Mouse (Mus musculus) spleen, adult 2 months (tissue): ENCODE measurements at regions not wholly inside any gene's neighbourhood (a gene's known extent, or its start where the extent isn't known, plus 50 kb on each side); places are given as distances from the start of the nearest gene placed in this dataset.

ENCODE experiments used
- DNase-seq, 2 experiments: peaks; one replicate each; pipeline versions ENCODE4 v3.0.0 to v3.0.0-alpha.2; 2012 to 2021; ENCODE audit warnings: low spot score in 2 of 2, low read depth in 1 of 2
- H3K27ac ChIP-seq: fragments of 200-500 bp; 2 replicates; pipeline ENCODE4 v1.5.1; 2012; ENCODE audit warnings: low read length, inconsistent platforms; ENCODE audit not compliant: insufficient read depth
- H3K27me3 ChIP-seq: fragments of 200-500 bp; 2 replicates; pipeline ENCODE4 v1.6.1; 2012; ENCODE audit warnings: mild to moderate bottlenecking, moderate library complexity, low read length, inconsistent platforms; ENCODE audit not compliant: control insufficient read depth, insufficient read depth
- H3K36me3 ChIP-seq: fragments of 200-500 bp; 2 replicates; pipeline ENCODE4 v1.6.1; 2012; ENCODE audit warnings: mild to moderate bottlenecking, low read length, inconsistent platforms; ENCODE audit not compliant: control insufficient read depth, insufficient read depth
- H3K4me1 ChIP-seq: fragments of 200-500 bp; 2 replicates; pipeline ENCODE4 v1.6.1; 2011; ENCODE audit warnings: inconsistent platforms; ENCODE audit not compliant: control insufficient read depth, insufficient read depth, insufficient read length
- H3K4me3 ChIP-seq: fragments of 200-500 bp; 2 replicates; pipeline ENCODE4 v1.5.1; 2011; ENCODE audit warnings: mild to moderate bottlenecking, inconsistent platforms; ENCODE audit not compliant: insufficient read depth, insufficient read length; ENCODE audit errors: extremely low read depth
- CTCF ChIP-seq: fragments of 200-500 bp; IDR thresholded peaks from 2 replicates; pipeline ENCODE4 v1.5.1; 2011; ENCODE audit warnings: mild to moderate bottlenecking, inconsistent platforms; ENCODE audit not compliant: insufficient read depth, insufficient read length, insufficient replicate concordance; ENCODE audit errors: extremely low read depth
- POLR2A ChIP-seq: fragments of 200-500 bp; IDR thresholded peaks from 2 replicates; pipeline ENCODE4 v1.6.1; 2011; ENCODE audit warnings: low read depth, low read length, inconsistent platforms
- WGBS: fragments of 180-500 bp; shearing (Covaris S2); methylation state at CpG from one replicate; pipeline ENCODE4 v1.1.7; 2018; 5-methylcytosine and 5-hydroxymethylcytosine counted together

DNA sequence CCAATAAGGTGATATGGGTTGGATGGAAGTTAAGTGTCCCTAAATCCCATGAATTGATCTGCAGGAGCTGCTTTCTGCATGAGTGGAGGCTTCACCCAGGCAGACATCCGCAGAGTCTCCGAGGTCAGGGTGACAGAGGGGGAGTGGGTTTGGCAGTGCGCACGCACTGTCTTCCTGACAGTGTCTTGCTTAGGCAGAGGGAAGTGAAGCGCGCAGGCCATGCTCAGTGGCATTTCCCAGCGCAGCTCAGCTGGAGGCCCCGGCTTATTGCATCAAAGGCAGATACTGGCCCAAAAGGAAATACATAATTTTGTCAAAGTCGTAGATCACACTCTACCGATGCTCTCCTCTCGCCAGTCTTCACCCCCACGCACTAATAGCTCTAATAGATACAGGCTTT lies 252.7 kb upstream of the Dnajc24 start:
- WGBS, result 83% methylated on average over 12 of the region's 12 CpGs
- DNase-seq, result no peak

DNA sequence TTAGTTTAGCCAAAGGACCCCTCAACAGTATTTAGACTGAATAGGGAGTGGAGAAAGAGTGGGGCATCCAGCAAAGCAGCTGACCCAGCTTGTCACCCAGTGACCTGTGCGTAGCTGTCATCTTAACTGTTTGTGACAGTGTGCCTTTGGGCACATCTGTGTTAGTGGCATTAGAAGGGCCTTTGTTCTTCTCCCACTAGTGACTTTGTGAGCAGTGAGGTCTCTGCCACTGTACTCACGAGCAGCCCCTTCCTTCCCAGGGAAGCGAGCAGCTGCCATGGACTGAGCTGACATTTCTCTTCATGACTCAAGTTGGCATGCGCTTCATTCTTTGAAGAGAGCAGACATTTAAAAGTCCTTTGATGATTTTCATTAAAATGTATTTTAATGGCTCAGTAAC lies 231.0 kb upstream of the Dnajc24 start:
- Histone ChIP-seq H3K4me3 (no peak overlapping the region), H3K4me1 (no peaks in the 10 kb centered on the region), H3K27ac (no peak overlapping the region), H3K36me3 (no peaks in the 10 kb centered on the region), H3K27me3 (no peaks in the 10 kb centered on the region)
- 78% methylated on average over 4 of the region's 4 CpGs for WGBS
- TF ChIP-seq POLR2A (no peak), CTCF (no peak)
- no peak for DNase-seq

More for the DNA sequence above, 252.7 kb upstream of the Dnajc24 start:
- Histone ChIP-seq H3K27ac (no peak overlapping the region), H3K4me3 (no peak overlapping the region), H3K36me3 (no peaks in the 10 kb centered on the region), H3K27me3 (no peaks in the 10 kb centered on the region), H3K4me1 (no peaks in the 10 kb centered on the region)
- TF ChIP-seq CTCF, result no peak
- TF ChIP-seq POLR2A, result no peak

DNA sequence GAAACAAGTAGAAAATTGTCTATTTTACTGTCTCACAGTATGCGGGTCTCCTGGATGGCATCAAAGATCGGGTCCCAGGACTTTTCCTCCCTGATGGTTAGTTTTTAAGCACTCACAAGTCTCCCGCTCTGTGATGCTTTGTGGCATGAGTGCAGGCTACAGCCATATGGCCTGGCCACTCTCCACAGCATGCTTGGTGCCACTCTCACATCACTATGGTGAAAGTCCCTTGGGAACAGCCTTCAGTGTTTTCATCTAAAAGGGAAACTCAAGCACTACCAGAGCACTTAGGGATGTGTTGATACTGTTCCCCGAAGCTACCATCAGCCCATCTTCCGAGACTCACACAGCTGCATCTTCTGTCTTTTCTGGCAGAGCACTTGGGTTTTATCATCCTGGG lies 227.8 kb upstream of the Dnajc24 start:
- 83% methylated on average over 5 of the region's 5 CpGs for WGBS
- no peaks in the 10 kb centered on the region for H3K4me1 ChIP-seq
- DNase-seq, result no peak

DNA sequence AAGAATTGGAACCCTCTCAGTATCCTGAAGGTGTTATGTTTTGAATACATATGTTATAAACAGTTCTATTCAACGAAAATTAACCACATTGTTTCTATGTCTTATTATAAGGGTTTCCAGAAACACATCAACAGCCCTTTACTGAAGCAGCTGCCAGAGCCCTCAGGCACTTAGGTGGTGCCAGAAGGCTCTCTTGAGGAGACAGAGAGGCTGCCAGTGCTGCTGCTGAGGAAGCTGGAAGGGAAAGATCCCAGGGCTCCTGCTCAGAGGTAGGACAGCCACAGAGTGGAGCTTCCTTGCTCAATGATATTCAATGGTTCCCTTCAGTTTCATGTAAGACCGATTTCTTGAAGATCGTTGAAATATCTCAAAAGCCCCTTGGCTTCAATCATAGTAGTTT lies 226.7 kb upstream of the Dnajc24 start:
- 78% methylated on average over 3 of the region's 3 CpGs for WGBS
- no peak for TF ChIP-seq POLR2A
- TF ChIP-seq CTCF, result no peak
- no peak overlapping the region for H3K4me3 ChIP-seq
- H3K27ac ChIP-seq, result no peak overlapping the region
- H3K4me1 ChIP-seq, result no peaks in the 10 kb centered on the region
- no peaks in the 10 kb centered on the region for H3K36me3 ChIP-seq
- H3K27me3 ChIP-seq, result no peaks in the 10 kb centered on the region
- DNase-seq, result no peak

More for the DNA sequence above, 227.8 kb upstream of the Dnajc24 start:
- no peaks in the 10 kb centered on the region for H3K36me3 ChIP-seq
- TF ChIP-seq POLR2A (no peak), CTCF (no peak)
- no peak overlapping the region for H3K27ac ChIP-seq
- no peak overlapping the region for H3K4me3 ChIP-seq
- H3K27me3 ChIP-seq, result no peaks in the 10 kb centered on the region

DNA sequence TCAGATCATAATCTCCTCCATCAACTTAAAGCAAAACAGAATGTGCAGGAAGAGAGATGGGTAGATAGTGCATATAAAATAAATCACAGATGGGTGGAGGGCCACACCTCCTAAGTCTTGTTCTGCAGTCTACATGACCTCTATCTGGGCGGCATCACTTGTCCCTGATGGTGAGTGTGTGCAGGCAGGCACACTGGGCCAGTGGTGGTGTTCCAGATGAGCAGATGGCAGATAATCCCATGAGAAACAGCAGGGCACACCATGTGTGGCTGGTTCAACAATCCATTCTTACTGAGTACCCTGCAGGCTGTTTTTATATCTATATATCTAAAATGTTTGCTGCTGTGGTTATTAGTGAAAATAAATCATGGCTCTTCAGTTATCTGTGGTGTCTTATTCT lies 224.9 kb upstream of the Dnajc24 start:
- Histone ChIP-seq H3K4me3 (no peak overlapping the region), H3K36me3 (no peaks in the 10 kb centered on the region), H3K27ac (no peak overlapping the region), H3K4me1 (no peaks in the 10 kb centered on the region), H3K27me3 (no peaks in the 10 kb centered on the region)
- no peak for DNase-seq
- no peak for TF ChIP-seq CTCF
- TF ChIP-seq POLR2A, result no peak
- WGBS, result 63% methylated on average over 1 of the region's 1 CpGs

DNA sequence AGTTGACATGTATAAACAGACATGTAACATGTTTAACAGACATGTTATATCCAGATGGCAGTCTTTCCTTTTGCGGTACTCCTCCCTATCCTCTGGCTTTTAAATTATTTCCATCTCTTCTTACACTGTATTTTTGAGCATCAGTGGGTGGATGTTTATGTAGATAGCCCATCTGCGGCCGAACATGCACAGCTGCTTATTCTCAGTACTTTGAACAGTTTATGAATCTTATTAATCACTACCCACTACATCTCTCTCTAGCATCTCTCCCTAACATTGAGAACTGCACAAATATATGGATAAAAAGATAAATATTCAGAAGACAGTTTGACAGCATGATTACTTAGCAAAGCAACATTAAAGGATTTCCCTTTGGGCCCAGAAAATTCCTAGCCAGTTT lies 212.8 kb upstream of the Dnajc24 start:
- no peak overlapping the region for H3K27ac ChIP-seq
- H3K36me3 ChIP-seq, result no peaks in the 10 kb centered on the region
- H3K4me1 ChIP-seq, result no peaks in the 10 kb centered on the region
- TF ChIP-seq CTCF (no peak), POLR2A (no peak)
- DNase-seq, result no peak
- WGBS, result 94% methylated on average over 3 of the region's 3 CpGs
- H3K4me3 ChIP-seq, result no peak overlapping the region
- no peaks in the 10 kb centered on the region for H3K27me3 ChIP-seq

DNA sequence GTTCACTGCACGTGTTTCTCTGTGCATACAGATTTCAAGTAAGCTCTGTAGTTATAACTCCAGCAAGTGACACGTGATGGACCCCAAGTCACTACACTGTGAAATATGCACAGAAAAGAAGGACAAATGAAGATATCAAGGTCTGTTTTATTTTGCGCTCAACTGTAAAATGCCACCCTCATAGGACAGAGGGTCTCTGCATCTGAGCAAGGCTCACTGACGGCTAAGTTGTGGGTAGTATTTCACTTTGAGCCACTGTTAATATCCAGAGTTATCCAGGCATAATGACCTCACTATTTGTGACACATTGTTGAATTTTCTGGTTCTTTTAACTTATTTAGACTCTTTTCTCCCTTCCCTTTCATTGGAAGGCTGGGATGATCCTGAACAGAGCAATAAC lies 210.4 kb upstream of the Dnajc24 start:
- H3K27me3 ChIP-seq, result no peaks in the 10 kb centered on the region
- 85% methylated on average over 4 of the region's 4 CpGs for WGBS
- no peak for TF ChIP-seq CTCF
- no peak for TF ChIP-seq POLR2A

DNA sequence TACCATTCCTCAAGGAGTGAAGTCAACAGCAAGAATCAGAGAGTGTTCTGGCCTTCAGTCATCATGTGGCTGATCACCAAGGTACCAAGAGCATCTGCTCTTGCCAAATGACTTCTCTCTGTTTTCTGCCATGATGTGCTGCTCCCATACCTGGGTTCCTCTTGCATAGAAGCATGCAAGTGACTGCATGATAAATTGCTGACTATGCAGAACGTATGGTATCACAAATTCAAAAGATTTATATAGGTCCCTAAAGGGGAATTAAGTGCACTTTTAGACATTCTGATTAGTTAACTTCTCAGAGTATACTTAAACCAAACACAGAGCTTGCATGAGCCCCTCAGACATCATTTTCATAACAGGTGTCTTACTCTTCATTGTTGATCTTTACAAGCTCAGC lies 207.4 kb upstream of the Dnajc24 start:
- Histone ChIP-seq H3K4me3 (no peak overlapping the region), H3K27me3 (no peaks in the 10 kb centered on the region), H3K36me3 (no peaks in the 10 kb centered on the region), H3K27ac (no peak overlapping the region), H3K4me1 (no peaks in the 10 kb centered on the region)
- DNase-seq, result no peak
- WGBS, result 68% methylated on average over 1 of the region's 1 CpGs
- no peak for TF ChIP-seq CTCF
- no peak for TF ChIP-seq POLR2A

More for the DNA sequence above, 210.4 kb upstream of the Dnajc24 start:
- no peak for DNase-seq
- Histone ChIP-seq H3K27ac (no peak overlapping the region), H3K4me1 (no peaks in the 10 kb centered on the region), H3K36me3 (no peaks in the 10 kb centered on the region), H3K4me3 (no peak overlapping the region)
